Mouse (Mus musculus) urinary bladder, postnatal 4 days (tissue): ENCODE results near the gene Mrgpre.

Experiments
- DNase-seq, 2 experiments: peaks; one replicate each; pipeline ENCODE4 v3.0.0; 2021 to 2022; ENCODE audit warnings: low spot score in 2 of 2

Mrgpre gene

GRCm38 (mm10) chr7:143739511-143740461 is 44.5 kb downstream of the Mrgpre start:
- peak; percentile 87 to 91 for DNase-seq

- DNase-seq = no peak
Measured at GRCm38 (mm10) chr7:143738601-143739006, 45.7 kb downstream of the Mrgpre start.

GRCm38 (mm10) chr7:143738194-143738593 is 46.1 kb downstream of the Mrgpre start:
- DNase-seq = no peak

- no peak for DNase-seq
Measured at GRCm38 (mm10) chr7:143733746-143734145, 50.6 kb downstream of the Mrgpre start.

GRCm38 (mm10) chr7:143729886-143730285 is 54.4 kb downstream of the Mrgpre start:
- DNase-seq = no peak
